In the genomic region with DNA sequence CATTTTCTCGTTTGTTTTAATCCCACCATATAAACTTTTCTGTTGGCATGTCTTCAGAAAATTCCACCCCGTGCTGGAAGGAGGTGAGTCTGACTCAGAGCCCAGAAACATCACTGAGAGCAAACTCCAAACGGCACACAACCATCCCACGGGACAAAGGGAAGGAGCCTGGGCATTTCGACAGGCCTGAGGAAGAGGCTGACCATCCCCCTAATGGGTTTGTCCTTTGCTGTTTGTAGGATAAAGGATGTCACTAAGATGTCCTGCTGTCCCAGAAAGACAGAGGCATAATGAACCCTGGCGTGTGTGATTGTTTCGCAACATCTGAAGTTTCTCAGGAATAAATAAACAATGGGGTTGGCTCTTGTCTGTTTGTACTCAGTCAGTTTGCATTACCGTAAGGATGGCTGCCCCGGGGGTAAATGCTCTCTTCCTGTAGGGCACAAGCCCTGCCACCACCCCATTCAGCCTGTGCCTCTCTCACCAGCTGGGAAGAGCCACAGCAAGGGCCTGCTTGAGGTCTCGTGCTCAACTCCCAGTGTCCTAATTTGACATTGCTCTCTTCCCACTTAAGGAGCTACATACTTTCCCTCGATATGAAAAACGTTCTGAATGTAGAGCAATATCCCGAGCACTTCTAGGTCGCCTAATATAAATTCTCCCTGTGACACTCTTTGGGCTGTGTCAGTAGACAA, we compare ENCODE assay signal across 10 mouse cellular contexts. TPM values are rescaled to one million over a fixed set of nuclear protein-coding genes. Genes with fewer than 3 reads are reported as not detected.
DNase-seq lines count a peak whose midpoint lies in the region; TF ChIP-seq lines count a peak whose summit lies in the region.
"Had no signal": no experiment of that assay in that cellular context is flagged by ENCODE, and none has a peak within 500 bp of the region (broad histone marks: within the 10 kb centered on the region; RNA-seq: fewer than 3 reads in every experiment).

No protein-coding gene starts in this region.

- H3K4me1 ChIP-seq in kidney, adult 2 months (ENCODE audit: control insufficient read depth, insufficient read depth, low read length) = peaks cover 5% of the 10 kb centered on the region; the same call in 1 of the 2 replicates

- H3K27me3 ChIP-seq in kidney, adult 2 months (replicated peaks; ENCODE audit: control insufficient read depth, insufficient read depth, low read length) = no peaks in the 10 kb centered on the region

- WGBS in kidney, adult 2 months = 43% methylated on average over 14 of the region's 14 CpGs

- no peak overlapping the region for H3K4me3 ChIP-seq in kidney, adult 2 months (ENCODE audit: insufficient read depth, low read depth, low read length)
- H3K4me3 ChIP-seq: heart, embryonic 10.5 days had no signal

- no peak for TF ChIP-seq POLR2A in kidney, adult 2 months (IDR thresholded peaks at IDR 0.05; ENCODE audit: low read depth, low read length)

- TF ChIP-seq CTCF in kidney, adult 2 months (conservative IDR thresholded peaks at IDR 0.05; ENCODE audit: insufficient read depth, insufficient read length, low read depth, low read length) = no peak

- DNase-seq in kidney, adult 2 months = peak; percentile 52
- DNase-seq in kidney, postnatal 10 days = no peak
- DNase-seq in MN1 (ENCODE audit: low spot score) = peak; percentile 50
- DNase-seq in adipocyte (ENCODE audit: low spot score) = peak; percentile 73
- DNase-seq in lung, postnatal 36 days = peak; percentile 59
- no peak for DNase-seq in cerebellum, postnatal 14 days
- DNase-seq in c-Kit-positive CD71-positive TER-119-positive erythroid progenitor cells, embryonic 14.5 days (ENCODE audit: low spot score) = no peak
- DNase-seq in left cerebral cortex, postnatal 10 days (ENCODE audit: extremely low spot score in 1 of 2, low spot score in 2 of 2) = no peak
- DNase-seq: cerebellum, postnatal 25 days had no signal

- H3K36me3 ChIP-seq in kidney, adult 2 months (ENCODE audit: control insufficient read depth, insufficient read depth, low read length) = no peaks in the 10 kb centered on the region
- H3K36me3 ChIP-seq: heart, embryonic 10.5 days had no signal

- 0 out of 2 replicates have a peak overlapping the region, but pooled peaks have one; percentile 7 for H3K27ac ChIP-seq in kidney, adult 2 months (ENCODE audit: insufficient read depth, low read depth, low read length)
- H3K27ac ChIP-seq: heart, embryonic 10.5 days had no signal

- intact Hi-C loops in left cerebral cortex, postnatal 10 days (cut with DNase I) = no loop called here

RNA-seq across cellular contexts. Expression of gene Armc2, which starts 26.7 kb away (rescaled TPM):
- polyA plus RNA-seq in kidney, adult 2 months (2012; rRNA removed) = 0.24 and 0.50 TPM in 2 replicates
- total RNA-seq in left cerebral cortex, postnatal 10 days (2021) = 10 to 100 TPM; 15.2 to 15.8 TPM

Comparison
In these comparisons a context has a peak if more than half of its experiments do, and no peak if none do; other contexts are left out.
1. DNase-seq: peak in kidney, adult 2 months (single experiment), MN1 (single experiment), adipocyte (single experiment) and lung, postnatal 36 days (single experiment); none in kidney, postnatal 10 days (single experiment), cerebellum, postnatal 14 days (0 of 2), c-Kit-positive CD71-positive TER-119-positive erythroid progenitor cells, embryonic 14.5 days (single experiment) and left cerebral cortex, postnatal 10 days (0 of 2).